31 mouse cellular contexts compared by ENCODE assay signal in the genomic region with DNA sequence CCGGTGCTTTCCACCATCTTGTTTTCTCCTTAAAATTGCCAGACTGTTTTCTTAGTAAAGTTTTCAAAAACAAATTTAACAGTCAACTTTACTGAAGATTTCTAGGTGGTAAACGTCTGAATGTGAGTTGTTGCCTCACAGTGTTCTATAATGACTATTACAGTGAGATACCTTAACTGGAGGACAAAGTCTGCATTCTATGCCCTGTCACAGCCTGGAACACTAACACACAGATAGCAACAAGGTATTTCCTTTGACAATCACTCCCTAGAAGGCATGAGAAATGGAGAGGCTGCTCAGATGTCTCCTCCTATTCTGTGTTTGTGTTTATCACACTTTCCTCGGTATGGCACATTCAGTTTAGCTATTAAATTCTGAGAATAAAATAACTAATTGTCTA.
"Had no signal": no experiment of that assay in that cellular context is flagged by ENCODE, and none has a peak within 500 bp of the region (broad histone marks: within the 10 kb centered on the region; RNA-seq: fewer than 3 reads in every experiment).

No protein-coding gene starts in this region.

- DNase-seq: left cerebral cortex, postnatal 4 days; liver; liver, embryonic 13.5 days; lung, adult 18-20 months; lung, adult 2 months; lung, embryonic 14.5 days; lung, postnatal 10 days; lung, postnatal 14 days; lung, postnatal 36 days; lung, postnatal 4 days; midbrain, embryonic 14.5 days had no signal

- H3K4me1 ChIP-seq: limb, embryonic 10.5 days; limb, embryonic 12.5 days; limb, embryonic 15.5 days; liver, embryonic 12.5 days; liver, embryonic 13.5 days; liver, embryonic 15.5 days; lung, embryonic 15.5 days; megakaryocyte, embryonic 14.5 days; midbrain, embryonic 10.5 days; midbrain, embryonic 12.5 days; midbrain, embryonic 13.5 days; midbrain, embryonic 15.5 days; neural tube, embryonic 12.5 days had no signal

- H3K27me3 ChIP-seq: limb, embryonic 12.5 days; limb, embryonic 13.5 days; limb, embryonic 15.5 days; liver, embryonic 12.5 days; liver, embryonic 13.5 days; liver, embryonic 15.5 days; lung, embryonic 15.5 days; megakaryocyte, embryonic 14.5 days; midbrain, embryonic 12.5 days; midbrain, embryonic 13.5 days; midbrain, embryonic 15.5 days; neural tube, embryonic 12.5 days had no signal

- H3K9me3 ChIP-seq: limb, embryonic 10.5 days; limb, embryonic 12.5 days; limb, embryonic 13.5 days; limb, embryonic 15.5 days; liver, embryonic 12.5 days; liver, embryonic 13.5 days; liver, embryonic 15.5 days; lung, embryonic 15.5 days; midbrain, embryonic 10.5 days; midbrain, embryonic 12.5 days; midbrain, embryonic 13.5 days; midbrain, embryonic 15.5 days; neural tube, embryonic 12.5 days had no signal

- H3K36me3 ChIP-seq: limb, embryonic 10.5 days; limb, embryonic 12.5 days; limb, embryonic 13.5 days; limb, embryonic 15.5 days; liver, embryonic 12.5 days; liver, embryonic 13.5 days; liver, embryonic 15.5 days; lung, embryonic 15.5 days; midbrain, embryonic 10.5 days; midbrain, embryonic 12.5 days; midbrain, embryonic 13.5 days; midbrain, embryonic 15.5 days; neural tube, embryonic 12.5 days had no signal

- ATAC-seq: liver, embryonic 12.5 days; lung, postnatal 0 days; midbrain, embryonic 13.5 days; midbrain, embryonic 15.5 days; midbrain, embryonic 16.5 days had no signal

- H3K4me3 ChIP-seq: limb, embryonic 10.5 days; limb, embryonic 12.5 days; limb, embryonic 13.5 days; limb, embryonic 15.5 days; liver, embryonic 12.5 days; liver, embryonic 13.5 days; liver, embryonic 15.5 days; lung, embryonic 15.5 days; megakaryocyte, embryonic 14.5 days; midbrain, embryonic 10.5 days; midbrain, embryonic 12.5 days; midbrain, embryonic 13.5 days; midbrain, embryonic 15.5 days; myocyte; neural tube, embryonic 12.5 days had no signal

- H3K9ac ChIP-seq: limb, embryonic 12.5 days; limb, embryonic 13.5 days; limb, embryonic 15.5 days; liver, embryonic 12.5 days; liver, embryonic 13.5 days; liver, embryonic 14.5 days; liver, embryonic 15.5 days; lung, embryonic 14.5 days; lung, embryonic 15.5 days; midbrain, embryonic 12.5 days; midbrain, embryonic 13.5 days; midbrain, embryonic 15.5 days; neural tube, embryonic 12.5 days had no signal

- H3K4me2 ChIP-seq: limb, embryonic 12.5 days; limb, embryonic 13.5 days; limb, embryonic 15.5 days; liver, embryonic 11.5 days; liver, embryonic 12.5 days; liver, embryonic 13.5 days; liver, embryonic 15.5 days; lung, embryonic 14.5 days; lung, embryonic 15.5 days; midbrain, embryonic 11.5 days; midbrain, embryonic 12.5 days; midbrain, embryonic 13.5 days; midbrain, embryonic 15.5 days; neural tube, embryonic 12.5 days had no signal

- H3K27ac ChIP-seq: limb, embryonic 10.5 days; limb, embryonic 12.5 days; limb, embryonic 13.5 days; limb, embryonic 15.5 days; liver, embryonic 12.5 days; liver, embryonic 13.5 days; liver, embryonic 14.5 days; liver, embryonic 15.5 days; lung, embryonic 15.5 days; macrophage; midbrain, embryonic 10.5 days; midbrain, embryonic 12.5 days; midbrain, embryonic 13.5 days; midbrain, embryonic 15.5 days; neural tube, embryonic 12.5 days had no signal
